Comparison of ENCODE assay signal across 11 mouse cellular contexts in the genomic region with DNA sequence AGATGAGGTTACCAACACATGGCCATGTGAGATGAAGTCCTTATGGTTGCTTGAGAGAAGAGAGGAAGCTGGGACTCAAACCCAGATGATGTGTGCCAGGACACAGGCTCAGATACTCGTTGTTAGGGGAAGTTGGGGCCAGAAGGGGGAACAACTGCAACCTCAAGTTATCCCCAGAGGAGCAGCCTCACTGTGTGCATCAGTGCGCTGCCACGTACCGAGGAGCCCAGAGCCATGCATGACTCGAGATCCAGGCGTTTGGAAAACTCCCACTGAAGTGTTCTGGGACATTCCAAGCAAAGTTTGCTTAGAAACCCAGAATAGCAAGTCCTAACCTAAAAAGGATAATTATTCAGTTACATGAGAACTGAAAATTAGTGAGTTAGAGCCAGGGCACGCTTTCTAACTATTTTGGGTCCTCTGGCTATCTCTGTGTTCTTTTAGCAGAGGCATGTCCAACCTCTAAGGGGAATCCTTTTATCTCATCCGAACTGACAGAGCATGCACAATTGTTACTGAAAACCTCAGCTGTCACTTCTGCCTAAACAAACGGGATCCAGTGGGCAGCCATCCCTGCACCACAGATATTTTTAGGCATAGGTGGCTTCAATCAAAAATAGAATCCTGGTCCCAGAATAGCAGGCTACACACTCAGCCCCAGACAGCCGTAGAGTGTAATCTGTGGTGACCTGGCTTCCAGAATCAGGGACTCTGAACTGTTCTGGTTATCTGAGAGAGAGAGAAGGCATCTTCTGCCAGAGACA. TPM values are rescaled to one million over a fixed set of nuclear protein-coding genes. Genes with fewer than 3 reads are reported as not detected.
A peak's percentile ranks its signal among the peaks of the same experiment; 100 is the strongest.
DNase-seq lines count a peak whose midpoint lies in the region; ATAC-seq lines count a peak whose summit lies in the region.
"Had no signal": no experiment of that assay in that cellular context is flagged by ENCODE, and none has a peak within 500 bp of the region (broad histone marks: within the 10 kb centered on the region; RNA-seq: fewer than 3 reads in every experiment).

No protein-coding gene starts in this region.

- ATAC-seq in lung, embryonic 15.5 days (ENCODE audit: borderline replicate concordance, extremely low read depth, low FRiP score, low TSS enrichment): no peak; the same call in 1 of the 2 replicates
- ATAC-seq in embryonic facial prominence, embryonic 15.5 days (ENCODE audit: insufficient number of reproducible peaks, low FRiP score, low TSS enrichment, low read depth): peak; percentile 76
- ATAC-seq: midbrain, embryonic 16.5 days had no signal

- no peaks in the 10 kb centered on the region for H3K9me3 ChIP-seq in lung, embryonic 15.5 days
- H3K9me3 ChIP-seq in embryonic facial prominence, embryonic 15.5 days (replicated peaks): no peaks in the 10 kb centered on the region
- H3K9me3 ChIP-seq: embryonic facial prominence, embryonic 12.5 days had no signal

- H3K27ac ChIP-seq in lung, embryonic 15.5 days: peak overlapping the region; percentile 33
- H3K27ac ChIP-seq in embryonic facial prominence, embryonic 15.5 days (replicated peaks): peak overlapping the region; percentile 81
- H3K27ac ChIP-seq: embryonic facial prominence, embryonic 12.5 days had no signal

- intact Hi-C loops in heart, postnatal 36 days (cut with DNase I): no loop called here

- peaks cover 5% of the 10 kb centered on the region for H3K4me1 ChIP-seq in lung, embryonic 15.5 days
- H3K4me1 ChIP-seq in embryonic facial prominence, embryonic 15.5 days: peaks cover 36% of the 10 kb centered on the region
- H3K4me1 ChIP-seq: embryonic facial prominence, embryonic 12.5 days had no signal

- no peak overlapping the region for H3K9ac ChIP-seq in lung, embryonic 15.5 days
- no peak overlapping the region for H3K9ac ChIP-seq in embryonic facial prominence, embryonic 15.5 days
- H3K9ac ChIP-seq: embryonic facial prominence, embryonic 12.5 days had no signal

- H3K4me3 ChIP-seq in lung, embryonic 15.5 days: no peak overlapping the region
- no peak overlapping the region for H3K4me3 ChIP-seq in embryonic facial prominence, embryonic 15.5 days (replicated peaks)
- H3K4me3 ChIP-seq: embryonic facial prominence, embryonic 12.5 days had no signal

- H3K27me3 ChIP-seq in lung, embryonic 15.5 days: no peaks in the 10 kb centered on the region
- no peaks in the 10 kb centered on the region for H3K27me3 ChIP-seq in embryonic facial prominence, embryonic 15.5 days
- H3K27me3 ChIP-seq: embryonic facial prominence, embryonic 12.5 days had no signal

- no peak overlapping the region for H3K4me2 ChIP-seq in lung, embryonic 15.5 days
- H3K4me2 ChIP-seq in embryonic facial prominence, embryonic 15.5 days (replicated peaks): no peak overlapping the region
- H3K4me2 ChIP-seq: embryonic facial prominence, embryonic 12.5 days had no signal

- DNase-seq in lung, postnatal 25 days (ENCODE audit: low spot score): no peak
- DNase-seq in heart, postnatal 36 days: peak; percentile 23 to 36
- peak; percentile 50 to 70 for DNase-seq in spleen, postnatal 4 days (ENCODE audit: low spot score in 2 of 2)
- no peak for DNase-seq in adrenal gland, postnatal 36 days
- no peak for DNase-seq in ovary, postnatal 14 days (ENCODE audit: low spot score)
- DNase-seq in adrenal gland, postnatal 10 days: no peak
- DNase-seq: adrenal gland, adult 8-10 months had no signal

- no peaks in the 10 kb centered on the region for H3K36me3 ChIP-seq in lung, embryonic 15.5 days
- no peaks in the 10 kb centered on the region for H3K36me3 ChIP-seq in embryonic facial prominence, embryonic 15.5 days
- H3K36me3 ChIP-seq: embryonic facial prominence, embryonic 12.5 days had no signal

- 45% methylated on average over 10 of the region's 10 CpGs for whole genome bisulfite sequencing in lung, embryonic 15.5 days
- WGBS in embryonic facial prominence, embryonic 15.5 days: 19% methylated on average over 10 of the region's 10 CpGs

RNA-seq across cellular contexts. Expression of gene Ube2f, which starts 33.4 kb away (rescaled TPM):
- 70.0 and 70.3 TPM in 2 replicates for polyA plus RNA-seq in lung, embryonic 15.5 days (2015; fragmentation: Nextera tagmentation; extraction: Ambion mirVana)
- 67.0 and 67.6 TPM in 2 replicates for polyA plus RNA-seq in embryonic facial prominence, embryonic 15.5 days (2015; fragmentation: Nextera tagmentation; extraction: Ambion mirVana)
- total RNA-seq in heart, postnatal 36 days (2021): 10 to 100 TPM; 45.1 to 50.0 TPM
- total RNA-seq in adrenal gland, postnatal 36 days (2021): 10 to 100 TPM; 72.8 to 94.6 TPM
- total RNA-seq in adrenal gland, postnatal 10 days (2021): 10 to 100 TPM; 59.2 to 61.7 TPM

RNA-seq across cellular contexts. Expression of gene Ramp1, which starts 37.1 kb away (rescaled TPM):
- 7.8 and 8.3 TPM in 2 replicates for polyA plus RNA-seq in lung, embryonic 15.5 days (2015; fragmentation: Nextera tagmentation; extraction: Ambion mirVana)
- 21.4 and 25.0 TPM in 2 replicates for polyA plus RNA-seq in embryonic facial prominence, embryonic 15.5 days (2015; fragmentation: Nextera tagmentation; extraction: Ambion mirVana)
- 10 to 100 TPM in 1 of 2 experiments, 1 to 10 TPM in 1; 6.4 to 11.0 TPM for total RNA-seq in heart, postnatal 36 days (2021)
- total RNA-seq in adrenal gland, postnatal 36 days (2021): 1 to 10 TPM; 6.1 to 6.3 TPM
- 10 to 100 TPM in 1 of 2 experiments, 1 to 10 TPM in 1; 8.3 to 11.3 TPM for total RNA-seq in adrenal gland, postnatal 10 days (2021)

Comparison
In these comparisons a context has a peak if more than half of its experiments do, and no peak if none do; other contexts are left out.
1. DNase-seq: peak in heart, postnatal 36 days (2 of 2) and spleen, postnatal 4 days (2 of 2); none in lung, postnatal 25 days (single experiment), adrenal gland, postnatal 36 days (0 of 2), ovary, postnatal 14 days (single experiment) and adrenal gland, postnatal 10 days (single experiment).